Mouse (Mus musculus): ENCODE results near the gene Rxra. TPM values are rescaled to one million over a fixed set of nuclear protein-coding genes. Genes with fewer than 3 reads are reported as not detected.
A peak's percentile ranks its signal among the peaks of the same experiment; 100 is the strongest.

The Rxra gene
- polyA plus RNA-seq, 1 experiment from 2014 or later: 13.3 TPM

- TF ChIP-seq CTCF (IDR thresholded peaks at IDR 0.05; ENCODE audit: low read depth): no peak
- no peak for TF ChIP-seq EP300 (IDR thresholded peaks at IDR 0.05; ENCODE audit: low read depth)
- Histone ChIP-seq H3K36me3 (replicated peaks; ENCODE audit: insufficient read depth, low read length) (no peaks in the 10 kb centered on the region), H3K27ac (ENCODE audit: low read depth) (no peak overlapping the region), H3K4me1 (ENCODE audit: insufficient read depth) (peaks cover 9% of the 10 kb centered on the region; the same call in 1 of the 2 replicates), H3K9me3 (ENCODE audit: low read length) (no peaks in the 10 kb centered on the region), H3K9ac (replicated peaks) (no peak overlapping the region), H3K4me2 (ENCODE audit: low read depth, low read length) (no peak overlapping the region), H3K4me3 (ENCODE audit: low read depth, low read length) (no peak overlapping the region), H3K27me3 (ENCODE audit: insufficient read depth, low read length) (no peaks in the 10 kb centered on the region)
- 27% methylated on average over 1 of the region's 1 CpGs for WGBS (ENCODE audit: insufficient replicate concordance)
- DNase-seq: no peak
- no peak for ATAC-seq
These were observed 39.4 kb upstream of the Rxra start for GRCm38 (mm10) chr2:27636796-27637195.

- H3K36me3 ChIP-seq (replicated peaks; ENCODE audit: insufficient read depth, low read length): no peaks in the 10 kb centered on the region
- WGBS (ENCODE audit: insufficient replicate concordance): 75% methylated on average over 8 of the region's 8 CpGs
- DNase-seq (no peak), ATAC-seq (no peak)
- H3K4me2 ChIP-seq (ENCODE audit: low read depth, low read length): no peak overlapping the region
- H3K9ac ChIP-seq (replicated peaks): no peak overlapping the region
- H3K4me1 ChIP-seq (ENCODE audit: insufficient read depth): peaks cover 9% of the 10 kb centered on the region; the same call in 1 of the 2 replicates
- no peak for TF ChIP-seq EP300 (IDR thresholded peaks at IDR 0.05; ENCODE audit: low read depth)
- H3K9me3 ChIP-seq (ENCODE audit: low read length): no peaks in the 10 kb centered on the region
- no peak overlapping the region for H3K4me3 ChIP-seq (ENCODE audit: low read depth, low read length)
- no peak overlapping the region for H3K27ac ChIP-seq (ENCODE audit: low read depth)
- H3K27me3 ChIP-seq (ENCODE audit: insufficient read depth, low read length): no peaks in the 10 kb centered on the region
These were observed 38.9 kb upstream of the Rxra start for GRCm38 (mm10) chr2:27637281-27637896.

DNA sequence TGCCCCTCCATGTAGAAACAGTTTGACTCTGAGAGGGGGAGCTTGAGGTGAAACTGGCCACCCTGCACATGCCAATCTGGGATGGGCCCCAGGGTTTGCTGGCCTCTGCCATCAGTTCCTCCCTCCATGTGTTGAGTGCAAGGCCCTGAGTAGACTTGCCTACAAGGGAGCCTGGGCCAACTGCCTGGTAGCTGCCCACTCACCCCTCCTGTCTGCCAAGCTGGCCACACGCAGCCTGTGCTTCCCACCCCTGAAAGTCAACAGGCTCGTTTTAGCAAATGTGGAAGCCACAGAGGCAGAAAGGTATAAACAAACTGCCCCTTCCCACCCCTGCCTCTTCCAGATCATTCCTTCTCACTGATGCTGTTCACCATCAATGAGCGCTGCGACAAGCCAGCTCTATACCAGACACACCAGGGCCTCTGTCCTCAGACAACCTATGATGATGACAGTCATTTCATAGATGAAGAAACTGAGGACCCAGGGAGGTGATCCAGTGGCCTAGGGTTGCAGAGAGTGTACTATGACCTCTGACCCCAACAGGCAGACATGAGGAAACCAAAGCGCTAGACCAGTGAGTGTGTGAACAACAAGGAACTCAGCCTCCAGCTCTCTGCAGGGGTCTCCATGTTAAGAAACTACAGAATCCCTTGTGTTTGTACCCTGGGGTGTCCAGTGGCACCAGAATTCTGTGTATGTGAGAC, 36.5 kb upstream of the Rxra start:
- Histone ChIP-seq H3K9ac (replicated peaks) (no peak overlapping the region), H3K27me3 (ENCODE audit: insufficient read depth, low read length) (no peaks in the 10 kb centered on the region), H3K4me1 (ENCODE audit: insufficient read depth) (peaks cover 9% of the 10 kb centered on the region; the same call in 1 of the 2 replicates), H3K4me3 (ENCODE audit: low read depth, low read length) (no peak overlapping the region), H3K4me2 (ENCODE audit: low read depth, low read length) (no peak overlapping the region), H3K36me3 (replicated peaks; ENCODE audit: insufficient read depth, low read length) (no peaks in the 10 kb centered on the region), H3K27ac (ENCODE audit: low read depth) (no peak overlapping the region), H3K9me3 (ENCODE audit: low read length) (no peaks in the 10 kb centered on the region)
- TF ChIP-seq EP300 (IDR thresholded peaks at IDR 0.05; ENCODE audit: low read depth): no peak
- no peak for TF ChIP-seq CTCF (IDR thresholded peaks at IDR 0.05; ENCODE audit: low read depth)
- ATAC-seq: peak; percentile 51
- DNase-seq: no peak
- 73% methylated on average over 5 of the region's 5 CpGs for WGBS (ENCODE audit: insufficient replicate concordance)

DNA sequence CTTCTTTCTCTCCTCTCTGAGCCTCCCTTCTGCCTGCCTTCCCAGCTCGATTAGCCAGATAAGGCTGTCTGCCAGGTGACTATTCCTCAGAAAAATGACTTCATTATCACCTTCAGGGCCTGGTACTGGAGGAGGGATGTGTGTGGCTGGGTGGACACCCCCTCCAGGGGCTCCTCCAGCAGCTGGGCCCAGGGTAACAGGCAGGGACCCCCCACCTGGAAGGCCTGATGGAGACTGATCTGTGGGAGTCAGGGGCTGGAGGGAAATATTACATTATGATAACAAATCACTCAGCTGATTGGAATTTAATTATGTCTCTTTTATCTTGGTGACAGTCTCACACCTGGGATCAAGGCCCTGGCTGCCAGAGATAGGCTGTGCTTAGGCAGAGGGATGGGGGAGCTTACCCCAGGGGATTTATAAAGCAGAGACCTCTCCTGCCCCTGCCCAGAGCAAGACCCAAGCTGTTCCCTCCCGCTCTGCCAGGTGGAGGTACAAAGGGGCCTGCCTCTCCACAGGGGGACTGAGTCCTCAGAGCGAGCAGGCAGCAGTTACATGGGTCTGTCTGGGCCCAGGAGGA, 35.2 kb upstream of the Rxra start:
- peaks cover 3% of the 10 kb centered on the region; the same call in 1 of the 2 replicates for H3K4me1 ChIP-seq (ENCODE audit: insufficient read depth)
- H3K4me3 ChIP-seq (ENCODE audit: low read depth, low read length): no peak overlapping the region
- no peak overlapping the region for H3K27ac ChIP-seq (ENCODE audit: low read depth)
- H3K4me2 ChIP-seq (ENCODE audit: low read depth, low read length): no peak overlapping the region
- no peaks in the 10 kb centered on the region for H3K27me3 ChIP-seq (ENCODE audit: insufficient read depth, low read length)
- H3K36me3 ChIP-seq (replicated peaks; ENCODE audit: insufficient read depth, low read length): no peaks in the 10 kb centered on the region
- no peaks in the 10 kb centered on the region for H3K9me3 ChIP-seq (ENCODE audit: low read length)
- H3K9ac ChIP-seq (replicated peaks): no peak overlapping the region
- 81% methylated on average over 3 of the region's 3 CpGs for WGBS (ENCODE audit: insufficient replicate concordance)
- DNase-seq: no peak
- no peak for ATAC-seq
- TF ChIP-seq CTCF (IDR thresholded peaks at IDR 0.05; ENCODE audit: low read depth) (no peak), EP300 (IDR thresholded peaks at IDR 0.05; ENCODE audit: low read depth) (no peak)

GRCm38 (mm10) chr2:27644547-27645120, 31.6 kb upstream of the Rxra start:
- H3K9ac ChIP-seq (replicated peaks): no peak overlapping the region
- H3K27me3 ChIP-seq (ENCODE audit: insufficient read depth, low read length): no peaks in the 10 kb centered on the region

GRCm38 (mm10) chr2:27645471-27645870, 30.8 kb upstream of the Rxra start:
- H3K4me1 ChIP-seq (ENCODE audit: insufficient read depth): no peaks in the 10 kb centered on the region
- no peaks in the 10 kb centered on the region for H3K36me3 ChIP-seq (replicated peaks; ENCODE audit: insufficient read depth, low read length)
- H3K27ac ChIP-seq (ENCODE audit: low read depth): no peak overlapping the region
- H3K4me2 ChIP-seq (ENCODE audit: low read depth, low read length): no peak overlapping the region
- no peaks in the 10 kb centered on the region for H3K9me3 ChIP-seq (ENCODE audit: low read length)
- H3K27me3 ChIP-seq (ENCODE audit: insufficient read depth, low read length): no peaks in the 10 kb centered on the region
- no peak for ATAC-seq
- DNase-seq: no peak
- H3K9ac ChIP-seq (replicated peaks): no peak overlapping the region
- WGBS (ENCODE audit: insufficient replicate concordance): 46% methylated on average over 3 of the region's 3 CpGs
- no peak overlapping the region for H3K4me3 ChIP-seq (ENCODE audit: low read depth, low read length)
- TF ChIP-seq CTCF (IDR thresholded peaks at IDR 0.05; ENCODE audit: low read depth) (no peak), EP300 (IDR thresholded peaks at IDR 0.05; ENCODE audit: low read depth) (no peak)

More at GRCm38 (mm10) chr2:27644547-27645120, 31.6 kb upstream of the Rxra start:
- DNase-seq: no peak
- H3K9me3 ChIP-seq (ENCODE audit: low read length): no peaks in the 10 kb centered on the region
- TF ChIP-seq EP300 (IDR thresholded peaks at IDR 0.05; ENCODE audit: low read depth) (no peak), CTCF (IDR thresholded peaks at IDR 0.05; ENCODE audit: low read depth) (no peak)
- no peak for ATAC-seq
- no peak overlapping the region for H3K4me3 ChIP-seq (ENCODE audit: low read depth, low read length)
- H3K36me3 ChIP-seq (replicated peaks; ENCODE audit: insufficient read depth, low read length): no peaks in the 10 kb centered on the region
- WGBS (ENCODE audit: insufficient replicate concordance): 55% methylated on average over 5 of the region's 5 CpGs
- H3K4me1 ChIP-seq (ENCODE audit: insufficient read depth): peaks cover 2% of the 10 kb centered on the region; the same call in 1 of the 2 replicates
- H3K27ac ChIP-seq (ENCODE audit: low read depth): no peak overlapping the region
- H3K4me2 ChIP-seq (ENCODE audit: low read depth, low read length): no peak overlapping the region
